Mouse (Mus musculus) heart, postnatal 0 days (tissue): ENCODE data around the gene Cpa5.

ENCODE experiments used
- CTCF ChIP-seq: IDR thresholded peaks from 2 replicates; pipeline ENCODE4 v1.5.1; 2016; ENCODE audit warnings: antibody characterized with exemption, control low read depth, low read depth
- EP300 ChIP-seq: IDR thresholded peaks from 2 replicates; pipeline ENCODE4 v1.6.1; 2016; ENCODE audit warnings: antibody characterized with exemption, low read depth

GRCm38 (mm10) chr6:30676506-30676905 lies 65.7 kb downstream of the Cpa5 start:
- no peak for TF ChIP-seq CTCF
- TF ChIP-seq EP300, result no peak
